Mouse (Mus musculus) embryonic facial prominence, embryonic 14.5 days (tissue): ENCODE data around the gene Wnt7a. TPM values are rescaled to one million over a fixed set of nuclear protein-coding genes. Genes with fewer than 3 reads are reported as not detected.

ENCODE experiments used
- ATAC-seq: fragments of 200-750 bp; cut with Nextera tagmentation; 2 replicates; pipeline ENCODE4 v1.8.0; 2017; ENCODE audit warnings: low read depth, moderate number of reproducible peaks, moderate TSS enrichment
- DNase-seq: peaks from one replicate; pipeline ENCODE4 v3.0.0-alpha.2; 2015; ENCODE audit warnings: low spot score
- H3K27ac ChIP-seq: fragments of 300-500 bp; sonication (generic); replicated peaks from 2 replicates; pipeline ENCODE4 v1.5.1; 2014; ENCODE audit warnings: low read depth, mild to moderate bottlenecking, low read length, moderate library complexity
- H3K27me3 ChIP-seq: fragments of 300-500 bp; sonication (generic); replicated peaks from 2 replicates; pipeline ENCODE4 v1.6.1; 2014; ENCODE audit warnings: low read length; ENCODE audit not compliant: control insufficient read depth, insufficient read depth
- H3K36me3 ChIP-seq: fragments of 300-500 bp; sonication (generic); 2 replicates; pipeline ENCODE4 v1.6.1; 2014; ENCODE audit warnings: low read length, mixed read lengths; ENCODE audit not compliant: control insufficient read depth, insufficient read depth
- H3K4me1 ChIP-seq: fragments of 300-500 bp; sonication (generic); 2 replicates; pipeline ENCODE4 v1.6.1; 2014; ENCODE audit warnings: antibody characterized with exemption, low read length; ENCODE audit not compliant: control insufficient read depth, insufficient read depth
- H3K4me2 ChIP-seq: fragments of 300-500 bp; sonication (generic); 2 replicates; pipeline ENCODE4 v1.6.1; 2014; ENCODE audit warnings: low read depth, mild to moderate bottlenecking, low read length, moderate library complexity, mixed read lengths
- H3K4me3 ChIP-seq: fragments of 300-500 bp; sonication (generic); 2 replicates; pipeline ENCODE4 v1.5.1; 2014; ENCODE audit warnings: low read depth, mild to moderate bottlenecking, low read length
- H3K9ac ChIP-seq: fragments of 300-500 bp; sonication (generic); 2 replicates; pipeline ENCODE4 v1.6.1; 2014; ENCODE audit warnings: low read depth, mild to moderate bottlenecking, low read length, moderate library complexity, mixed read lengths
- H3K9me3 ChIP-seq: fragments of 300-500 bp; sonication (generic); 2 replicates; pipeline ENCODE4 v1.6.1; 2016; ENCODE audit warnings: low read length; ENCODE audit not compliant: control insufficient read depth
- WGBS: fragments of 180-500 bp; shearing (Covaris S2); extraction: QIAGEN DNeasy Blood & Tissue Kit; methylation state at CpG from one replicate; pipeline ENCODE4 v1.1.7; 2014; 5-methylcytosine and 5-hydroxymethylcytosine counted together
- polyA plus RNA-seq: library from polyadenylated mRNA; unstranded; fragments of >200 nt; fragmentation: Nextera tagmentation; extraction: Ambion mirVana; gene quantifications from 2 replicates; pipeline ENCODE4 v1.2.1, GENCODE M21; 2014

The Wnt7a gene
- 0.54 and 1.2 TPM in 2 replicates for polyA plus RNA-seq

GRCm38 (mm10) chr6:91410961-91411368 lies at the start of gene Wnt7a:
TSS of gene Wnt7a (minus strand) at chr6:91411363.
- DNase-seq: peak; percentile 8
- ATAC-seq: no peak; the same call in none of the 2 replicates
- H3K4me2 ChIP-seq: peak within 1 kb of the TSS; percentile 97

GRCm38 (mm10) chr6:91459471-91459870 lies 48.3 kb upstream of the Wnt7a start:
- ATAC-seq: no peak
- Histone ChIP-seq H3K9me3 (no peaks in the 10 kb centered on the region), H3K9ac (no peak overlapping the region), H3K4me2 (no peak overlapping the region), H3K4me1 (no peaks in the 10 kb centered on the region), H3K36me3 (peaks cover 20% of the 10 kb centered on the region), H3K4me3 (no peak overlapping the region), H3K27me3 (no peaks in the 10 kb centered on the region), H3K27ac (no peak overlapping the region)
- no peak for DNase-seq
- 91% methylated on average over 1 of the region's 1 CpGs for WGBS

More at GRCm38 (mm10) chr6:91410961-91411368, at the start of gene Wnt7a:
- Histone ChIP-seq H3K36me3 (no peaks in the 10 kb centered on the region), H3K27me3 (peaks cover 74% of the 10 kb centered on the region), H3K9ac (peak within 1 kb of the TSS; percentile 46), H3K4me3 (peak within 1 kb of the TSS; percentile 51), H3K9me3 (no peaks in the 10 kb centered on the region), H3K4me1 (no peaks in the 10 kb centered on the region; the same call in none of the 2 replicates), H3K27ac (no peak within 1 kb of the TSS)
- WGBS: under 1% methylated on average over 31 of the region's 51 CpGs

- ATAC-seq: no peak
These were observed 43.4 kb upstream of the Wnt7a start for GRCm38 (mm10) chr6:91454546-91454945.

GRCm38 (mm10) chr6:91452056-91452455 lies 40.9 kb upstream of the Wnt7a start:
- peak; percentile 19 for DNase-seq
- H3K4me2 ChIP-seq: no peak overlapping the region
- H3K9ac ChIP-seq: no peak overlapping the region
- H3K4me1 ChIP-seq: no peaks in the 10 kb centered on the region
- WGBS: 68% methylated on average over 1 of the region's 1 CpGs
- ATAC-seq: no peak
- no peaks in the 10 kb centered on the region for H3K36me3 ChIP-seq
- H3K27ac ChIP-seq: no peak overlapping the region
- no peaks in the 10 kb centered on the region for H3K9me3 ChIP-seq
- no peaks in the 10 kb centered on the region for H3K27me3 ChIP-seq
- no peak overlapping the region for H3K4me3 ChIP-seq

More at GRCm38 (mm10) chr6:91454546-91454945, 43.4 kb upstream of the Wnt7a start:
- H3K36me3 ChIP-seq: no peaks in the 10 kb centered on the region
- no peaks in the 10 kb centered on the region for H3K27me3 ChIP-seq
- H3K4me1 ChIP-seq: no peaks in the 10 kb centered on the region
- H3K9me3 ChIP-seq: no peaks in the 10 kb centered on the region
- H3K4me3 ChIP-seq: no peak overlapping the region
- no peak overlapping the region for H3K4me2 ChIP-seq
- no peak overlapping the region for H3K9ac ChIP-seq
- H3K27ac ChIP-seq: no peak overlapping the region
- WGBS: 29% methylated on average over 5 of the region's 5 CpGs
- no peak for DNase-seq

- Histone ChIP-seq H3K4me2 (no peak overlapping the region), H3K27me3 (no peaks in the 10 kb centered on the region), H3K27ac (no peak overlapping the region), H3K9ac (no peak overlapping the region), H3K4me3 (no peak overlapping the region), H3K9me3 (no peaks in the 10 kb centered on the region), H3K4me1 (no peaks in the 10 kb centered on the region), H3K36me3 (no peaks in the 10 kb centered on the region)
- WGBS: 51% methylated on average over 3 of the region's 3 CpGs
- no peak for DNase-seq
- no peak for ATAC-seq
These were observed 38.5 kb upstream of the Wnt7a start for GRCm38 (mm10) chr6:91449472-91450225.

GRCm38 (mm10) chr6:91445316-91445715 lies 34.2 kb upstream of the Wnt7a start:
- H3K9ac ChIP-seq: no peak overlapping the region
- 81% methylated on average over 3 of the region's 3 CpGs for WGBS
- no peak overlapping the region for H3K4me3 ChIP-seq
- no peaks in the 10 kb centered on the region for H3K36me3 ChIP-seq
- ATAC-seq (no peak), DNase-seq (no peak)
- H3K9me3 ChIP-seq: no peaks in the 10 kb centered on the region
- no peaks in the 10 kb centered on the region for H3K27me3 ChIP-seq
- H3K4me1 ChIP-seq: no peaks in the 10 kb centered on the region
- H3K4me2 ChIP-seq: no peak overlapping the region
- H3K27ac ChIP-seq: no peak overlapping the region

GRCm38 (mm10) chr6:91441145-91441662 lies 30.0 kb upstream of the Wnt7a start:
- H3K9ac ChIP-seq: peak overlapping the region; percentile 76
- no peaks in the 10 kb centered on the region for H3K36me3 ChIP-seq
- ATAC-seq (peak; percentile 54), DNase-seq (peak; percentile 5)
- no peaks in the 10 kb centered on the region for H3K4me1 ChIP-seq
- WGBS: 3% methylated on average over 19 of the region's 19 CpGs
- peak overlapping the region; percentile 86 for H3K4me2 ChIP-seq
- H3K9me3 ChIP-seq: no peaks in the 10 kb centered on the region
- peak overlapping the region; percentile 62 for H3K4me3 ChIP-seq
- 0 out of 2 replicates have a peak overlapping the region, but pooled peaks have one; percentile 46 for H3K27ac ChIP-seq
- no peaks in the 10 kb centered on the region for H3K27me3 ChIP-seq

- Histone ChIP-seq H3K27me3 (no peaks in the 10 kb centered on the region), H3K9me3 (no peaks in the 10 kb centered on the region), H3K36me3 (no peaks in the 10 kb centered on the region), H3K27ac (peak overlapping the region; percentile 46; the same call in 1 of the 2 replicates), H3K9ac (peak overlapping the region; percentile 76), H3K4me1 (no peaks in the 10 kb centered on the region), H3K4me2 (peak overlapping the region; percentile 86), H3K4me3 (peak overlapping the region; percentile 62)
- DNase-seq: peak; percentile 97
- ATAC-seq: peak; percentile 98
- 1% methylated on average over 30 of the region's 30 CpGs for WGBS
These were observed 29.4 kb upstream of the Wnt7a start for GRCm38 (mm10) chr6:91440474-91441144.
